Mouse (Mus musculus) limb, embryonic 14.5 days (tissue): ENCODE results near the gene St6gal1. TPM values are rescaled to one million over a fixed set of nuclear protein-coding genes. Genes with fewer than 3 reads are reported as not detected.

Experiments used
- ATAC-seq: fragments of 200-750 bp; cut with Nextera tagmentation; 2 replicates; pipeline ENCODE4 v1.8.0; 2017; ENCODE audit warnings: low read depth, moderate number of reproducible peaks, moderate TSS enrichment; ENCODE audit not compliant: low FRiP score
- DNase-seq: peaks from one replicate; pipeline ENCODE4 v3.0.0-alpha.2; 2015; ENCODE audit warnings: low spot score
- H3K27ac ChIP-seq: fragments of 300-500 bp; sonication (generic); replicated peaks from 2 replicates; pipeline ENCODE4 v1.5.1; 2014; ENCODE audit warnings: low read depth, mild to moderate bottlenecking, low read length, moderate library complexity, mixed read lengths
- H3K27me3 ChIP-seq: fragments of 300-500 bp; sonication (generic); 2 replicates; pipeline ENCODE4 v1.6.1; 2014; ENCODE audit warnings: low read length, mixed read lengths; ENCODE audit not compliant: control insufficient read depth, insufficient read depth
- H3K36me3 ChIP-seq: fragments of 300-500 bp; sonication (generic); 2 replicates; pipeline ENCODE4 v1.6.1; 2014; ENCODE audit warnings: mild to moderate bottlenecking, low read length, moderate library complexity, mixed read lengths; ENCODE audit not compliant: control insufficient read depth, insufficient read depth
- H3K4me1 ChIP-seq: fragments of 300-500 bp; sonication (generic); 2 replicates; pipeline ENCODE4 v1.6.1; 2014; ENCODE audit warnings: antibody characterized with exemption, low read length, mixed read lengths; ENCODE audit not compliant: control insufficient read depth, insufficient read depth
- H3K4me2 ChIP-seq: fragments of 300-500 bp; sonication (generic); replicated peaks from 2 replicates; pipeline ENCODE4 v1.6.1; 2014; ENCODE audit warnings: low read depth, mild to moderate bottlenecking, low read length, moderate library complexity; ENCODE audit not compliant: severe bottlenecking
- H3K4me3 ChIP-seq: fragments of 300-500 bp; sonication (generic); replicated peaks from 2 replicates; pipeline ENCODE4 v1.5.1; 2014; ENCODE audit warnings: low read length
- H3K9ac ChIP-seq: fragments of 300-500 bp; sonication (generic); 2 replicates; pipeline ENCODE4 v1.6.1; 2014; ENCODE audit warnings: mild to moderate bottlenecking, low read depth, low read length, moderate library complexity; ENCODE audit not compliant: severe bottlenecking
- H3K9me3 ChIP-seq: fragments of 300-500 bp; sonication (generic); 2 replicates; pipeline ENCODE4 v1.6.1; 2016; ENCODE audit warnings: low read length; ENCODE audit not compliant: control insufficient read depth
- POLR2A ChIP-seq: fragments of 200-500 bp; IDR thresholded peaks from 2 replicates; pipeline ENCODE4 v1.8.0; 2012; ENCODE audit warnings: inconsistent platforms, mild to moderate bottlenecking, moderate library complexity, borderline replicate concordance; ENCODE audit not compliant: insufficient read depth, insufficient read length; ENCODE audit errors: extremely low read depth
- WGBS: fragments of 180-500 bp; shearing (Covaris S2); extraction: QIAGEN DNeasy Blood & Tissue Kit; methylation state at CpG from one replicate; pipeline ENCODE4 v1.1.7; 2014; 5-methylcytosine and 5-hydroxymethylcytosine counted together
- polyA plus RNA-seq, 2 experiments: library from polyadenylated mRNA; depleted of rRNA in 1 of 2; stranded (reverse) in 1 of 2; unstranded in 1 of 2; fragments of >200 nt; fragmentation: Nextera tagmentation in 1 of 2; extraction: Ambion mirVana in 1 of 2; gene quantifications; 2 replicates each; pipeline versions ENCODE4 v1.2.1 to v1.2.3; 2012 to 2014

The St6gal1 gene
- polyA plus RNA-seq, 2 experiments = 13.3 to 16.8 TPM

DNA sequence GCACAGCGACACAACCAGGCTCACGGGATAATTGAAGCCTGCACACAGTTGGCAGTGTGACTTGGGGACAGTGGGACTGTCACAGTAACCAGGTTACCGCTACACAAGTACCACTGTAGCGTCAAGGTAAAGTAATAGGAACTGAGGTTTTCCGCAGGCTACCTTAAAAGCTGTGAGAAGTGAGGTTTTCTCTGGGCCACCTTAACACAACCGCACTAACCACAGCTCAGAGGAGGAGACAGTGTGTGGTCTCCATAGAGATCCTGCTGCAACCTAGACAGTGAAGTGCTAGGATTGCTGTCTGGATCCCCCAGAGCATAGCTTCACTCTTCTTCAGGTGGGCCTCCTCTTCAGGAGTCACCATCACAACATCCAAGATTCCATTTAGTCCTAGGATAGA is 27.7 kb upstream of the St6gal1 start:
- no peak overlapping the region for H3K4me3 ChIP-seq
- no peaks in the 10 kb centered on the region for H3K4me1 ChIP-seq
- H3K27ac ChIP-seq = no peak overlapping the region
- no peak for DNase-seq
- H3K9me3 ChIP-seq = no peaks in the 10 kb centered on the region
- H3K27me3 ChIP-seq = no peaks in the 10 kb centered on the region
- ATAC-seq = no peak
- no peak overlapping the region for H3K9ac ChIP-seq
- TF ChIP-seq POLR2A = no peak
- H3K4me2 ChIP-seq = no peak overlapping the region
- WGBS = 87% methylated on average over 6 of the region's 6 CpGs
- no peaks in the 10 kb centered on the region for H3K36me3 ChIP-seq

- Histone ChIP-seq H3K4me1 (no peaks in the 10 kb centered on the region), H3K9me3 (no peaks in the 10 kb centered on the region), H3K27me3 (no peaks in the 10 kb centered on the region), H3K9ac (no peak overlapping the region), H3K27ac (no peak overlapping the region), H3K36me3 (no peaks in the 10 kb centered on the region), H3K4me2 (no peak overlapping the region), H3K4me3 (no peak overlapping the region)
- ATAC-seq (no peak), DNase-seq (no peak)
- no peak for TF ChIP-seq POLR2A
Observed at GRCm38 (mm10) chr16:23201498-23201897, 23.0 kb upstream of the St6gal1 start.

DNA sequence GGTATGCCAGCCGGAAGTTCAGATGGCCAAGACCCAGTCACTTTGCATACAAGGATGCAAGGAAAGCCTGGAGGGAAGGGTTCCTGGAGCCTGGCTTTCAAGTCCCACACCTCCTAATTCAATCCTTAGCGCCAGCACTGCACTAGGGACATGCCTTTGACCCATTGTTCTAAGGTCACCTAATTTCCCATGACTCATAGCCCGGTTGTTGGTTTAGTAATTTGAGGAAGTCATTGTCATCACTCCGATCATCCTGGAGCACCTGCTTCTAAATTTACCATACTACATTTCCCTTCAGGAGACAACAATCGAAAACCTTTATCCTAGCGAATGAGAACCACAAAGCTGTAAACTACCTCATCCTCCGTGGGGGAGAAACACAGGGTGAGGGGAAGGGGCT is 10.2 kb upstream of the St6gal1 start:
- Histone ChIP-seq H3K9ac (no peak overlapping the region), H3K4me1 (no peaks in the 10 kb centered on the region), H3K9me3 (no peaks in the 10 kb centered on the region), H3K4me2 (no peak overlapping the region), H3K36me3 (no peaks in the 10 kb centered on the region), H3K27ac (no peak overlapping the region), H3K4me3 (no peak overlapping the region), H3K27me3 (no peaks in the 10 kb centered on the region)
- 80% methylated on average over 7 of the region's 7 CpGs for WGBS
- ATAC-seq (no peak), DNase-seq (no peak)
- TF ChIP-seq POLR2A = no peak

- Histone ChIP-seq H3K4me2 (no peak overlapping the region), H3K9ac (no peak overlapping the region), H3K4me3 (no peak overlapping the region), H3K27me3 (no peaks in the 10 kb centered on the region), H3K4me1 (no peaks in the 10 kb centered on the region), H3K9me3 (no peaks in the 10 kb centered on the region), H3K27ac (no peak overlapping the region), H3K36me3 (no peaks in the 10 kb centered on the region)
- DNase-seq (no peak), ATAC-seq (no peak)
- TF ChIP-seq POLR2A = no peak
- WGBS = 91% methylated on average over 5 of the region's 5 CpGs
Observed at GRCm38 (mm10) chr16:23215241-23215900, 9.2 kb upstream of the St6gal1 start.

DNA sequence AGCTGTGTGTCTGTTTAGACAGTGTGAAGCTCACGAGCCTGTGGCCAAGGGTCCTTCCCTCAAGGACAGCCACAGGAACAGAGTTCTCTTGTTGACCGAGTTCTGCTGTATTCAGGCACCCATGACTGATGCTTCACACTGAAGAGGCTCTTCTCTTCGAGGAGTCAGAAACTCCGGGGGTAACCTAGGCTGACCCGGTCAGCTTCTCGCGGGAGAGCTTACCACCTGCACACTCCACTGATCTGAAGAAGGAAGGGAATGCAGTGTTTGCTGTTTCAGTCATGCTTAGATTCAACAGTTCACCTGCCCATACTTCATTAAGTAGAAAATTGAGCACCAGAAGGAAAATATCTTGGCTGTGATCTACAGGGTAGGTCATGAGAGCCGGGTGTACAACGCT is 8.2 kb upstream of the St6gal1 start:
- no peak for ATAC-seq
- H3K27me3 ChIP-seq = no peaks in the 10 kb centered on the region
- no peaks in the 10 kb centered on the region for H3K36me3 ChIP-seq
- H3K9me3 ChIP-seq = no peaks in the 10 kb centered on the region
- no peaks in the 10 kb centered on the region for H3K4me1 ChIP-seq
- TF ChIP-seq POLR2A = no peak
- 85% methylated on average over 9 of the region's 9 CpGs for WGBS
- H3K27ac ChIP-seq = no peak overlapping the region
- DNase-seq = no peak
- no peak overlapping the region for H3K9ac ChIP-seq
- H3K4me2 ChIP-seq = no peak overlapping the region
- H3K4me3 ChIP-seq = no peak overlapping the region

DNA sequence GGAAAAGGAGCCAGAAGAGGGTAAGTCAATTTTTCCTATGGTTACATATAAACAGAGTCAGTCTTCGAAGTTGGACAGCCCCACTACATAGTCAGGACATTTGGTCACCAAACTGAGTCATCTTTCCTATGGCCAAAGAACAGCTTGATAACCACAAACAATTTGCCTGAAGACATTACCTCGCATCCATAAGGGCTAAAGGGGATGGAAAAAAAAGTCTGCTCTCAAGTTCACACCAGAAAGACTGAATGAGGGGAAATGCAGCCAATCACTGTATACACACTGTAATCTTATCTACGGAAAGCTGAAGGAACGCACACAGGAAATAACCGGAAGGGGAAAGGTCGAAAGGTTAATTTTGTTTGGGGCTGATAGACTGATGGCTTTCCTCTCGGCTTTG is 6.2 kb upstream of the St6gal1 start:
- 46% methylated on average over 7 of the region's 7 CpGs for WGBS
- DNase-seq = no peak

More for the DNA sequence above, 6.2 kb upstream of the St6gal1 start:
- Histone ChIP-seq H3K4me1 (no peaks in the 10 kb centered on the region), H3K4me3 (no peak overlapping the region), H3K36me3 (no peaks in the 10 kb centered on the region), H3K27me3 (no peaks in the 10 kb centered on the region), H3K9me3 (no peaks in the 10 kb centered on the region), H3K27ac (no peak overlapping the region), H3K4me2 (no peak overlapping the region), H3K9ac (no peak overlapping the region)
- ATAC-seq = no peak
- TF ChIP-seq POLR2A = no peak
